Mouse (Mus musculus): ENCODE results near the gene Runx1.

Runx1 gene

GRCm38 (mm10) chr16:92794197-92794596 is 31.8 kb downstream of the Runx1 start:
- no peak for DNase-seq (ENCODE audit: low read depth in 2 of 2, low spot score in 2 of 2)

- no peak for DNase-seq (ENCODE audit: low read depth in 2 of 2, low spot score in 2 of 2)
These were observed 32.2 kb downstream of the Runx1 start for GRCm38 (mm10) chr16:92793741-92794140.

- no peak for DNase-seq (ENCODE audit: low read depth in 2 of 2, low spot score in 2 of 2)
These were observed 33.0 kb downstream of the Runx1 start for GRCm38 (mm10) chr16:92792905-92793304.

GRCm38 (mm10) chr16:92790601-92791000 is 35.3 kb downstream of the Runx1 start:
- no peak for DNase-seq (ENCODE audit: low read depth in 2 of 2, low spot score in 2 of 2)

GRCm38 (mm10) chr16:92789840-92790239 is 36.1 kb downstream of the Runx1 start:
- no peak for DNase-seq (ENCODE audit: low read depth in 2 of 2, low spot score in 2 of 2)

GRCm38 (mm10) chr16:92788446-92788845 is 37.5 kb downstream of the Runx1 start:
- DNase-seq (ENCODE audit: low read depth in 2 of 2, low spot score in 2 of 2) = no peak

GRCm38 (mm10) chr16:92786883-92787321 is 39.0 kb downstream of the Runx1 start:
- peak in 1 of 2 experiments; percentile 46 for DNase-seq (ENCODE audit: low read depth in 2 of 2, low spot score in 2 of 2)

GRCm38 (mm10) chr16:92786276-92786882 is 39.6 kb downstream of the Runx1 start:
- DNase-seq (ENCODE audit: low read depth in 2 of 2, low spot score in 2 of 2) = no peak

GRCm38 (mm10) chr16:92783651-92784131 is 42.3 kb downstream of the Runx1 start:
- DNase-seq (ENCODE audit: low read depth in 2 of 2, low spot score in 2 of 2) = no peak

- DNase-seq (ENCODE audit: low read depth in 2 of 2, low spot score in 2 of 2) = no peak
These were observed 43.5 kb downstream of the Runx1 start for GRCm38 (mm10) chr16:92782408-92782807.

GRCm38 (mm10) chr16:92779896-92780435 is 46.0 kb downstream of the Runx1 start:
- DNase-seq (ENCODE audit: low read depth in 2 of 2, low spot score in 2 of 2) = no peak

GRCm38 (mm10) chr16:92779175-92779574 is 46.8 kb downstream of the Runx1 start:
- no peak for DNase-seq (ENCODE audit: low read depth in 2 of 2, low spot score in 2 of 2)

- DNase-seq (ENCODE audit: low read depth in 2 of 2, low spot score in 2 of 2) = no peak
These were observed 47.7 kb downstream of the Runx1 start for GRCm38 (mm10) chr16:92778096-92778780.

GRCm38 (mm10) chr16:92767862-92768261 is 58.1 kb downstream of the Runx1 start:
- DNase-seq (ENCODE audit: low read depth in 2 of 2, low spot score in 2 of 2) = no peak

- peak in 1 of 2 experiments; percentile 21 for DNase-seq (ENCODE audit: low read depth in 2 of 2, low spot score in 2 of 2)
These were observed 58.5 kb downstream of the Runx1 start for GRCm38 (mm10) chr16:92767423-92767822.

- no peak for DNase-seq (ENCODE audit: low read depth in 2 of 2, low spot score in 2 of 2)
These were observed 61.1 kb downstream of the Runx1 start for GRCm38 (mm10) chr16:92764741-92765396.

GRCm38 (mm10) chr16:92763666-92764065 is 62.3 kb downstream of the Runx1 start:
- no peak for DNase-seq (ENCODE audit: low read depth in 2 of 2, low spot score in 2 of 2)

GRCm38 (mm10) chr16:92761968-92762521 is 63.9 kb downstream of the Runx1 start:
- DNase-seq (ENCODE audit: low read depth in 2 of 2, low spot score in 2 of 2) = no peak

- DNase-seq (ENCODE audit: low read depth in 2 of 2, low spot score in 2 of 2) = no peak
These were observed 65.9 kb downstream of the Runx1 start for GRCm38 (mm10) chr16:92760091-92760490.

GRCm38 (mm10) chr16:92757564-92757963 is 68.4 kb downstream of the Runx1 start:
- no peak for DNase-seq (ENCODE audit: low read depth in 2 of 2, low spot score in 2 of 2)

- no peak for DNase-seq (ENCODE audit: low read depth in 2 of 2, low spot score in 2 of 2)
These were observed 72.0 kb downstream of the Runx1 start for GRCm38 (mm10) chr16:92753944-92754343.
